Comparison of ENCODE assay signal across 10 mouse cellular contexts in the genomic region with DNA sequence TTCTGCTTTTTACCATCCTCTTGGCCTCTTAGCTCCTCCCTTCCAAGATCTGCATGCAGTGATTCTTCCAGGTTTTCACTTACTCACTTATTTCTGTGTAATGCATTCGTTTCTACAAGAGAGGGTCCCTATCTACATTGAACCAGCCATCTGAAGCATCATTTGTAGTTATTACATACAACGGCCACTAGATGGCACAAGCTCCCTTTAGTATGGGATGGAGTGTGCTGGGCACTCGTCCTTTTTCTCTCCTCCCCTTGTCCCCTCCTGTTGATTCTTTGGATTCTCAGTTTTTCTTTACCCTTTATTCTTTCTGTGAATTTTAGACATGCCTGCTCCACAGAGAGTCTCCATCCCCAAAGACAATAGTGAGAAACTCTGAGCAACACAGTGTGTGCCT. TPM values are rescaled to one million over a fixed set of nuclear protein-coding genes. Genes with fewer than 3 reads are reported as not detected.
A peak's percentile ranks its signal among the peaks of the same experiment; 100 is the strongest.
DNase-seq lines count a peak whose midpoint lies in the region; ATAC-seq lines count a peak whose summit lies in the region.
"Had no signal": no experiment of that assay in that cellular context is flagged by ENCODE, and none has a peak within 500 bp of the region (broad histone marks: within the 10 kb centered on the region; RNA-seq: fewer than 3 reads in every experiment).

No protein-coding gene starts in this region.

- no peaks in the 10 kb centered on the region for H3K36me3 ChIP-seq in heart, embryonic 15.5 days
- no peaks in the 10 kb centered on the region for H3K36me3 ChIP-seq in limb, embryonic 11.5 days (ENCODE audit: control insufficient read depth, insufficient read depth, low read length)
- H3K36me3 ChIP-seq: embryonic facial prominence, embryonic 15.5 days had no signal

- H3K4me1 ChIP-seq in heart, embryonic 15.5 days (replicated peaks) = no peaks in the 10 kb centered on the region
- no peaks in the 10 kb centered on the region for H3K4me1 ChIP-seq in limb, embryonic 11.5 days (ENCODE audit: control insufficient read depth, insufficient read depth, low read length)
- H3K4me1 ChIP-seq: embryonic facial prominence, embryonic 15.5 days had no signal

- 0 out of 2 replicates have a peak, but pooled peaks have one; percentile 50 for ATAC-seq in heart, embryonic 15.5 days (replicated peaks; ENCODE audit: insufficient number of reproducible peaks, insufficient read depth, low FRiP score, low read depth)
- no peak for ATAC-seq in limb, embryonic 11.5 days (ENCODE audit: insufficient number of reproducible peaks, low FRiP score, low TSS enrichment, low read depth)

- H3K27me3 ChIP-seq in heart, embryonic 15.5 days = 0 out of 2 replicates have a peak, but pooled peaks cover 3% of the 10 kb centered on the region
- no peaks in the 10 kb centered on the region for H3K27me3 ChIP-seq in limb, embryonic 11.5 days (ENCODE audit: control insufficient read depth, insufficient read depth, low read length)
- H3K27me3 ChIP-seq: embryonic facial prominence, embryonic 15.5 days had no signal

- intact Hi-C loops in heart, postnatal 14 days (cut with DNase I) = loop anchor here (1.0 to 5.0 kb wide), 3 partner anchors 121 to 346 kb away; no protein-coding TSS in a partner anchor

- no peak for DNase-seq in heart, adult 11 months
- peak; percentile 75 for DNase-seq in ES-CJ7 (ENCODE audit: low read depth, low spot score)
- DNase-seq in cerebellum, postnatal 10 days = peak; percentile 70 to 74
- DNase-seq in heart, postnatal 14 days = peak; percentile 28 to 46
- DNase-seq in limb, embryonic 11.5 days (ENCODE audit: low spot score) = peak; percentile 63
- DNase-seq in neural tube, embryonic 10.5 days (ENCODE audit: extremely low spot score, low spot score) = peak; percentile 32
- no peak for DNase-seq in layer of hippocampus, adult 9-11 months

- H3K9ac ChIP-seq in heart, embryonic 15.5 days = no peak overlapping the region
- H3K9ac ChIP-seq in limb, embryonic 11.5 days (ENCODE audit: low read length) = no peak overlapping the region
- H3K9ac ChIP-seq: embryonic facial prominence, embryonic 15.5 days had no signal

- no peaks in the 10 kb centered on the region for H3K9me3 ChIP-seq in heart, embryonic 15.5 days (replicated peaks)
- H3K9me3 ChIP-seq in limb, embryonic 11.5 days (ENCODE audit: control insufficient read depth, low read length) = no peaks in the 10 kb centered on the region
- H3K9me3 ChIP-seq: embryonic facial prominence, embryonic 15.5 days had no signal

- no peak overlapping the region for H3K4me3 ChIP-seq in heart, embryonic 15.5 days
- no peak overlapping the region for H3K4me3 ChIP-seq in limb, embryonic 11.5 days (ENCODE audit: low read depth, low read length)
- H3K4me3 ChIP-seq: embryonic facial prominence, embryonic 15.5 days had no signal

- H3K4me2 ChIP-seq in heart, embryonic 15.5 days = no peak overlapping the region
- H3K4me2 ChIP-seq in limb, embryonic 11.5 days (ENCODE audit: low read depth, severe bottlenecking) = no peak overlapping the region
- H3K4me2 ChIP-seq: embryonic facial prominence, embryonic 15.5 days had no signal

- H3K27ac ChIP-seq in heart, embryonic 15.5 days = no peak overlapping the region
- H3K27ac ChIP-seq in limb, embryonic 11.5 days (replicated peaks; ENCODE audit: low read depth, low read length) = no peak overlapping the region
- H3K27ac ChIP-seq: embryonic facial prominence, embryonic 15.5 days; macrophage had no signal

- 4% methylated on average over 3 of the region's 3 CpGs for WGBS in heart, embryonic 15.5 days
- WGBS in limb, embryonic 11.5 days = 3% methylated on average over 3 of the region's 3 CpGs

RNA-seq across cellular contexts. Expression of a gene that starts 15.8 kb away (rescaled TPM):
- 0.11 and 0.28 TPM in 2 replicates for polyA plus RNA-seq in heart, embryonic 15.5 days (2015; fragmentation: Nextera tagmentation; extraction: Ambion mirVana)
- total RNA-seq in heart, postnatal 14 days (2021) = under 1 TPM; 0.17 to 0.36 TPM
- 0.29 and 0.50 TPM in 2 replicates for polyA plus RNA-seq in limb, embryonic 11.5 days (2014; fragmentation: Nextera tagmentation; extraction: Ambion mirVana)
- polyA plus RNA-seq: macrophage had no signal

Comparison
In these comparisons a context has a peak if more than half of its experiments do, and no peak if none do; other contexts are left out.
1. DNase-seq: peak in ES-CJ7 (single experiment), cerebellum, postnatal 10 days (2 of 2), heart, postnatal 14 days (2 of 2), limb, embryonic 11.5 days (single experiment) and neural tube, embryonic 10.5 days (single experiment); none in heart, adult 11 months (single experiment) and layer of hippocampus, adult 9-11 months (single experiment).